Mouse (Mus musculus) hindbrain, postnatal 0 days (tissue): ENCODE data around the gene B3gnt3. TPM values are rescaled to one million over a fixed set of nuclear protein-coding genes. Genes with fewer than 3 reads are reported as not detected.

Experiments used
- ATAC-seq: fragments of 200-750 bp; cut with Nextera tagmentation; 2 replicates; pipeline ENCODE4 v1.8.0; 2017; ENCODE audit warnings: mild to moderate bottlenecking, moderate TSS enrichment, moderate library complexity
- DNase-seq: peaks from one replicate; pipeline ENCODE4 v3.0.0-alpha.2; 2015; ENCODE audit warnings: low spot score
- H3K27ac ChIP-seq: fragments of 300-500 bp; sonication (generic); 2 replicates; pipeline ENCODE4 v1.5.1; 2014; ENCODE audit warnings: mild to moderate bottlenecking
- H3K27me3 ChIP-seq: fragments of 300-500 bp; sonication (generic); 2 replicates; pipeline ENCODE4 v1.6.1; 2014; ENCODE audit warnings: low read length, mixed read lengths; ENCODE audit not compliant: insufficient read depth
- H3K36me3 ChIP-seq: fragments of 300-500 bp; sonication (generic); 2 replicates; pipeline ENCODE4 v1.6.1; 2014; ENCODE audit warnings: low read length, mixed read lengths; ENCODE audit not compliant: insufficient read depth
- H3K4me1 ChIP-seq: fragments of 300-500 bp; sonication (generic); 2 replicates; pipeline ENCODE4 v1.6.1; 2014; ENCODE audit warnings: antibody characterized with exemption, low read length, mixed read lengths; ENCODE audit not compliant: insufficient read depth
- H3K4me2 ChIP-seq: fragments of 300-500 bp; sonication (generic); 2 replicates; pipeline ENCODE4 v1.6.1; 2014; ENCODE audit warnings: low read depth, mild to moderate bottlenecking, low read length, moderate library complexity, mixed read lengths
- H3K4me3 ChIP-seq: fragments of 300-500 bp; sonication (generic); 2 replicates; pipeline ENCODE4 v1.5.1; 2014; ENCODE audit warnings: low read length
- H3K9ac ChIP-seq: fragments of 300-500 bp; sonication (generic); replicated peaks from 2 replicates; pipeline ENCODE4 v1.6.1; 2014; ENCODE audit warnings: mild to moderate bottlenecking, low read length, moderate library complexity, mixed read lengths
- H3K9me3 ChIP-seq: fragments of 300-500 bp; sonication (generic); 2 replicates; pipeline ENCODE4 v1.6.1; 2016; ENCODE audit warnings: low read length, mixed read lengths
- CTCF ChIP-seq: IDR thresholded peaks from 2 replicates; pipeline ENCODE4 v1.5.1; 2016; ENCODE audit warnings: antibody characterized with exemption, control low read depth, low read depth
- WGBS: fragments of 180-500 bp; shearing (Covaris S2); extraction: QIAGEN DNeasy Blood & Tissue Kit; methylation state at CpG from one replicate; pipeline ENCODE4 v1.1.7; 2014; 5-methylcytosine and 5-hydroxymethylcytosine counted together
- polyA plus RNA-seq: library from polyadenylated mRNA; unstranded; fragments of >200 nt; fragmentation: Nextera tagmentation; extraction: Ambion mirVana; gene quantifications from 2 replicates; pipeline ENCODE4 v1.2.1, GENCODE M21; 2015
- total RNA-seq: library from RNA; depleted of rRNA; stranded (reverse); fragments of >200 nt; gene quantifications from 2 replicates; pipeline ENCODE4 v1.2.3, GENCODE M21; 2014

Gene B3gnt3
- total and polyA plus RNA-seq, 2 experiments from 2014 or later: 0.42 to 0.60 TPM

- no peak for ATAC-seq
- peak overlapping the region; percentile 76 for H3K4me2 ChIP-seq
- no peaks in the 10 kb centered on the region for H3K27me3 ChIP-seq
- WGBS: 59% methylated on average over 4 of the region's 4 CpGs
- peak overlapping the region; percentile 85 for H3K9ac ChIP-seq
- DNase-seq: no peak
- no peak for TF ChIP-seq CTCF
- no peaks in the 10 kb centered on the region for H3K9me3 ChIP-seq
- peak overlapping the region; percentile 63 for H3K4me3 ChIP-seq
- no peaks in the 10 kb centered on the region for H3K36me3 ChIP-seq
- H3K4me1 ChIP-seq: peaks cover 33% of the 10 kb centered on the region
- peak overlapping the region; percentile 9; the same call in 1 of the 2 replicates for H3K27ac ChIP-seq
Observed at GRCm38 (mm10) chr8:71724389-71724788, 22.8 kb upstream of the B3gnt3 start.

DNA sequence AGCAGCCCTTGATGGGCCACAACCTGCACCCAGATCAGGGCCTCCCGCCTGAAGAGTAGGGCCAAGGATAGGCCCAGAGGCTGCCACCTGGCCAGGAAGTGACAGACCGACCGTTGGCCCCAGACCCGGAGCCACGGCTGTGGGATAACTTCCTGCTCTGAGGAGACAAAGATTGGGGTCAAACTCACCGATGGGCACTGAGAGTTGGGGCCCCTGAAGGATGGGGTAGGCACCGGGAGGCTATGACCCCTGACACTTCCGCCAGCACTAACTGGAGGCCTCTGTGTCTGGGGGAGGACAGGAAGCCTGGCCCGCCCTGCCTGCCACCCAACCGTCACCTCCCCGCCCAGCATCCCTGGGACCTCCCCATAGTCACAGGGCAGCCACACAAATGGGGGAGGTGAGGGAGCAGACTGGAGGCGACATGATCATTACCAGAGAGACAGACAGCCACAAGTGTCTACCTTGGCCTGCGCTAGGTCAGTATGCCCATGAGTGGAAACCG is 21.5 kb upstream of the B3gnt3 start:
- no peak for TF ChIP-seq CTCF
- Histone ChIP-seq H3K27me3 (no peaks in the 10 kb centered on the region), H3K4me3 (no peak overlapping the region)

DNA sequence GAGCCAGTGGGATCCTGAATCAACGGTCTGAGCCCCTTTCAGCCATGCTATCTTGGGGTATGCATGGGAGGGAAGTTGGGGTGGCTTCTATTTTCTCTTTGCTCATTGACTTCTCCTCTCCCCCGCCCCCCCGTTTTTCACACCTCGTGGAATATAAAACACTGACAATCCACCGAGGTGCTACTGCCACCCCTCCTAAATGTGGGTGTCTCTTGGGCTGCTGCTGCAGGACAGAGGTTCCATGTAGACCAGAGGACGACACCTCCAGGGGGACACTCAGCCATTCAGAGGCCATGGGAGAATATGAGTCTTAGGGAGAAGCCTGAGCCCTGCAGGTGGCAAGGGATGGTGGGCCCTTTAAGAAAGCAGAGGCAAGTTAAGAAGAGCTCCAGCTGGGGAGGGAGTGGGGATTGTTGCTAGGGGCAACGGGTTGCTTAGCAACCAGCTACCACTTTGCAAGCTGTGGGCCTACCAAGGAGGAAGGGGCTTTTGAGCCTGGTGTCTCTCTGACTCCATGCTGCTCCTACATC is 18.4 kb upstream of the B3gnt3 start:
- peak overlapping the region; percentile 14 for H3K4me2 ChIP-seq
- 24% methylated on average over 7 of the region's 7 CpGs for WGBS
- 0 out of 2 replicates have a peak overlapping the region, but pooled peaks have one; percentile 5 for H3K9ac ChIP-seq
- ATAC-seq (peak; percentile 76), DNase-seq (peak; percentile 92)
- peaks cover 18% of the 10 kb centered on the region for H3K36me3 ChIP-seq
- H3K4me1 ChIP-seq: peaks cover 42% of the 10 kb centered on the region
- H3K4me3 ChIP-seq: no peak overlapping the region
- H3K9me3 ChIP-seq: no peaks in the 10 kb centered on the region
- peak overlapping the region; percentile 5 for H3K27ac ChIP-seq
- no peaks in the 10 kb centered on the region for H3K27me3 ChIP-seq
- TF ChIP-seq CTCF: peak; percentile 17; the same call in 1 of the 2 replicates

More for the DNA sequence above, 21.5 kb upstream of the B3gnt3 start:
- ATAC-seq: no peak
- 75% methylated on average over 14 of the region's 14 CpGs for WGBS
- no peak overlapping the region for H3K9ac ChIP-seq
- no peaks in the 10 kb centered on the region for H3K36me3 ChIP-seq
- no peak for DNase-seq
- H3K4me2 ChIP-seq: no peak overlapping the region
- no peak overlapping the region for H3K27ac ChIP-seq
- H3K9me3 ChIP-seq: no peaks in the 10 kb centered on the region
- peaks cover 45% of the 10 kb centered on the region for H3K4me1 ChIP-seq

DNA sequence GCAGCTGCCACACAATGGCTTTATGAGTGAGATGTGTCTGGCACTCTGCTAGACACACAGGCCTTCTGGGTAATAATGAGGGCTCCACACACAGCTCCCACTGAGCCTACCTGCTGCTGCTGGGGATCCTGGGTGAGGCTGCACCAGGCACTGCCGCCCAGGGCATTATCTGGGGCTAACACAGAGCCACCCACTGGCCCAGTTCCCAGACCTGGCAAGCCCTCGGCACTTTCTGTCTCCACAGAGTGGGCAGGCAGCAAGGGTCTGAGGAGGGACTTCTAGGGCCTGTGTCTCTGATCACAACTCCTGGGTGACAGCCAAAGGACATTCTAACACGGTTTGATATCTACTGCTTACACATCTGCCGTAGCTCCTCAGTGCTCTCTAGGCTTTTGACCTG is 17.6 kb upstream of the B3gnt3 start:
- peaks cover 24% of the 10 kb centered on the region for H3K36me3 ChIP-seq
- H3K9me3 ChIP-seq: no peaks in the 10 kb centered on the region
- WGBS: 17% methylated on average over 4 of the region's 4 CpGs
- no peak overlapping the region for H3K4me2 ChIP-seq
- no peaks in the 10 kb centered on the region for H3K27me3 ChIP-seq
- TF ChIP-seq CTCF: no peak
- H3K27ac ChIP-seq: peak overlapping the region; percentile 5
- peaks cover 38% of the 10 kb centered on the region for H3K4me1 ChIP-seq
- peak; percentile 81 for DNase-seq
- H3K4me3 ChIP-seq: no peak overlapping the region
- peak; percentile 18; the same call in 1 of the 2 replicates for ATAC-seq
- H3K9ac ChIP-seq: no peak overlapping the region

DNA sequence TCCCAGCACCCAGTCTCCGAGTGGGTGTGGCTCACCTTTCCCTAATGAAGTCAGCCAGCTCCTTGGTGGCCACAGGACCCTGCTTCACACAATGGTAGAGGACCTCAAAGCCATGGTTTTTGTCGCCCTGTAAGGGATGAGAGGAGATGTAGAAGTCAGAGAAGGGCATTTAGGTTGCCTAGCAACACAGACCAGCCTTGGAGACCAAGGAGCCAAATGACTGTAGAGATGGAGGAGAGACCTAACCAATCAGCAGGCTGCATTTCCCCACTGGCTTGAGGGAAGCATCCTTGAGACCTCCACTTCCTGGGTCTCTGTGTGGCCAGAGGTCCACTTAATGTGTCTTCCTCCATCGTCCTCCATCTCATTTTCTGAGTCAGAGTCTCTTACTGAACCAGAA is 16.7 kb upstream of the B3gnt3 start:
- 0 out of 2 replicates have a peak, but pooled peaks have one; percentile 21 for ATAC-seq
- no peak overlapping the region for H3K4me3 ChIP-seq
- no peak overlapping the region for H3K4me2 ChIP-seq
- H3K4me1 ChIP-seq: peaks cover 34% of the 10 kb centered on the region
- peaks cover 24% of the 10 kb centered on the region for H3K36me3 ChIP-seq
- peak; percentile 58 for DNase-seq
- H3K27ac ChIP-seq: no peak overlapping the region; the same call in 1 of the 2 replicates
- H3K9me3 ChIP-seq: no peaks in the 10 kb centered on the region
- no peaks in the 10 kb centered on the region for H3K27me3 ChIP-seq
- WGBS: 24% methylated on average over 3 of the region's 3 CpGs
- H3K9ac ChIP-seq: no peak overlapping the region
- TF ChIP-seq CTCF: no peak

DNA sequence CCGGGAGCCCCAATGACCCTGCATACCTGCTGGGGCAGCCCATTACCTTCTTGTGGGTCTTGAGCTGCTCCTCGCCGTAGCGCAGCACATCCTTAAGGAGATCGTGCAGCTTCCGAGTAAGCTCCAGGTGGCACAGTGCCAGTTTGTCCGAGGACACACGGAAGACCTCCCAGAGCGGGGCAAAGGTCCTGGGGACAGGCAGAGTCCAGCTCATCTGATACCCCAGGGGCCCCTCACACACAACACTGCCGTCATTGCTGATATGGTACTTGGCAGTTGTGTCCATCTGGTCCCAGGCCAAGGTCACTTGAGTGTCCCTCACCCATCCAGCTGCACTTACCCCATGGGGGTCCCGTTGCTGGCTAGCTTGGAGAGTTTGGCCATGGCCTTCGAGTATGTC is 15.5 kb upstream of the B3gnt3 start:
- no peak for DNase-seq
- Histone ChIP-seq H3K36me3 (peaks cover 28% of the 10 kb centered on the region), H3K9me3 (no peaks in the 10 kb centered on the region), H3K4me1 (peaks cover 27% of the 10 kb centered on the region), H3K4me3 (no peak overlapping the region), H3K4me2 (no peak overlapping the region), H3K9ac (no peak overlapping the region), H3K27me3 (no peaks in the 10 kb centered on the region), H3K27ac (no peak overlapping the region)
- no peak for ATAC-seq
- TF ChIP-seq CTCF: no peak
- 78% methylated on average over 12 of the region's 12 CpGs for WGBS

- H3K27me3 ChIP-seq: no peaks in the 10 kb centered on the region
- 87% methylated on average over 13 of the region's 13 CpGs for WGBS
- no peak overlapping the region for H3K4me2 ChIP-seq
- DNase-seq (no peak), ATAC-seq (no peak)
- H3K36me3 ChIP-seq: peaks cover 29% of the 10 kb centered on the region
- H3K27ac ChIP-seq: no peak overlapping the region
- TF ChIP-seq CTCF: no peak
- no peaks in the 10 kb centered on the region for H3K9me3 ChIP-seq
- H3K9ac ChIP-seq: no peak overlapping the region
- H3K4me1 ChIP-seq: peaks cover 27% of the 10 kb centered on the region
- H3K4me3 ChIP-seq: no peak overlapping the region
Observed at GRCm38 (mm10) chr8:71716561-71717053, 15.0 kb upstream of the B3gnt3 start.
